Mouse (Mus musculus): ENCODE data around the gene Rapgef5.
"Not testable (repeated sequence)": the region's sequence is repeated elsewhere in the genome, so short reads cannot be mapped to it uniquely, and the experiment has no call there.

- not testable (repeated sequence) for TF ChIP-seq CTCF (IDR thresholded peaks at IDR 0.05 in 2 of 3, conservative IDR thresholded peaks at IDR 0.05 in 1 of 3; ENCODE audit: control insufficient read depth in 1 of 3, insufficient read depth in 1 of 3, low read depth in 2 of 3, low read length in 3 of 3, poor library complexity in 1 of 3, severe bottlenecking in 1 of 3); GATA1 (IDR thresholded peaks at IDR 0.05; ENCODE audit: low read depth, low read length); POLR2A (IDR thresholded peaks at IDR 0.05; ENCODE audit: control insufficient read depth in 1 of 2, insufficient read depth in 1 of 2, low read depth in 1 of 2, low read length in 2 of 2, poor library complexity in 1 of 2); EP300 (IDR thresholded peaks at IDR 0.05; ENCODE audit: low read depth in 1 of 2, low read length in 2 of 2); NELFE (IDR thresholded peaks at IDR 0.05; ENCODE audit: low read depth, low read length); MAZ (IDR thresholded peaks at IDR 0.05; ENCODE audit: low read depth, low read length); ZC3H11A (IDR thresholded peaks at IDR 0.05; ENCODE audit: low read depth, low read length)
Observed at GRCm38 (mm10) chr12:117803989-117804388, 287.7 kb downstream of the Rapgef5 start, which contains the start of gene Cdca7l.

All from MEL (cell line).